Comparison of ENCODE assay signal across 21 mouse cellular contexts in the genomic region with DNA sequence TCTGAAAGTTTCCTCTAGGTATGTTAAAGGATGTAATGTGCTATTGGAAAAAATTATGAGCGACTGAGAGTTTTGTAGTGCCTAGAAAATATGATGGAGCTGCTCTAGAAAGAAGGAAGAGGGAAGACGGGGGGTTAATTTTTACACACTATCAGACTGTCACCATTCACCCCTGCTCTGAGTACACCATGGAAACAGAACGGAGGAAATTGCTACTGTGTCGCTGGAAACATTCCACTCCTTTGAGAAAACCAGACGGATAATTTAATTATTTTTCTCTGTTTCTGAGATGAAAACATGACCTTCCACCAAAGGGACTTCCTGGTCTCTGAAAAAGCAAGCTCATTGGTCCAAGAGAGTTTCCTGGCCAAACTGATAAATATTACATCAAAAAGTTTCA.
DNase-seq lines count a peak whose midpoint lies in the region; ATAC-seq lines count a peak whose summit lies in the region.
"Had no signal": no experiment of that assay in that cellular context is flagged by ENCODE, and none has a peak within 500 bp of the region (broad histone marks: within the 10 kb centered on the region; RNA-seq: fewer than 3 reads in every experiment).

No protein-coding gene starts in this region.

- 46% methylated on average over 5 of the region's 5 CpGs for WGBS in heart, embryonic 10.5 days
- 29% methylated on average over 5 of the region's 5 CpGs for WGBS in lung, embryonic 16.5 days

- no peaks in the 10 kb centered on the region for H3K9me3 ChIP-seq in heart, embryonic 10.5 days
- H3K9me3 ChIP-seq in lung, embryonic 16.5 days (ENCODE audit: control insufficient read depth, low read length) = no peaks in the 10 kb centered on the region
- H3K9me3 ChIP-seq: intestine, embryonic 15.5 days; kidney, embryonic 15.5 days; limb, embryonic 13.5 days; liver, embryonic 15.5 days; neural tube, embryonic 15.5 days had no signal

- no peak overlapping the region for H3K4me3 ChIP-seq in heart, embryonic 10.5 days
- H3K4me3 ChIP-seq in lung, embryonic 16.5 days (ENCODE audit: low read length) = no peak overlapping the region
- H3K4me3 ChIP-seq: erythroblast, embryonic 14.5 days; heart, embryonic 13.5 days; intestine, embryonic 15.5 days; kidney, embryonic 15.5 days; limb, embryonic 13.5 days; liver, embryonic 15.5 days; neural tube, embryonic 15.5 days had no signal

- no peak overlapping the region for H3K27ac ChIP-seq in heart, embryonic 10.5 days
- no peak overlapping the region for H3K27ac ChIP-seq in lung, embryonic 16.5 days (ENCODE audit: low read length)
- H3K27ac ChIP-seq: heart, embryonic 13.5 days; intestine, embryonic 15.5 days; kidney, embryonic 15.5 days; limb, embryonic 13.5 days; liver, embryonic 15.5 days; neural tube, embryonic 15.5 days had no signal

- no peaks in the 10 kb centered on the region for H3K27me3 ChIP-seq in heart, embryonic 10.5 days (ENCODE audit: insufficient read depth, poor library complexity, severe bottlenecking)
- no peaks in the 10 kb centered on the region for H3K27me3 ChIP-seq in lung, embryonic 16.5 days (ENCODE audit: control insufficient read depth, insufficient read depth, low read depth, low read length)
- H3K27me3 ChIP-seq: intestine, embryonic 15.5 days; kidney, embryonic 15.5 days; limb, embryonic 13.5 days; liver, embryonic 15.5 days; neural tube, embryonic 15.5 days had no signal

- no peaks in the 10 kb centered on the region for H3K36me3 ChIP-seq in heart, embryonic 10.5 days
- H3K36me3 ChIP-seq in lung, embryonic 16.5 days (ENCODE audit: control insufficient read depth, insufficient read depth, low read length) = no peaks in the 10 kb centered on the region
- H3K36me3 ChIP-seq: heart, embryonic 13.5 days; intestine, embryonic 15.5 days; kidney, embryonic 15.5 days; limb, embryonic 13.5 days; liver, embryonic 15.5 days; neural tube, embryonic 15.5 days had no signal

- no peak overlapping the region for H3K4me2 ChIP-seq in lung, embryonic 16.5 days (ENCODE audit: low read depth, low read length)
- H3K4me2 ChIP-seq: heart, embryonic 13.5 days; hindbrain, embryonic 14.5 days; intestine, embryonic 15.5 days; kidney, embryonic 15.5 days; limb, embryonic 13.5 days; liver, embryonic 15.5 days; neural tube, embryonic 15.5 days had no signal

- no peaks in the 10 kb centered on the region for H3K4me1 ChIP-seq in heart, embryonic 10.5 days
- H3K4me1 ChIP-seq in lung, embryonic 16.5 days (replicated peaks; ENCODE audit: control insufficient read depth, insufficient read depth, low read length) = no peaks in the 10 kb centered on the region
- H3K4me1 ChIP-seq: intestine, embryonic 15.5 days; kidney, embryonic 15.5 days; liver, embryonic 15.5 days had no signal

- DNase-seq in heart, adult 9 months (ENCODE audit: low spot score in 2 of 2) = peak; percentile 5 to 20
- DNase-seq in heart, embryonic 10.5 days (ENCODE audit: low spot score) = no peak
- DNase-seq in kidney, postnatal 10 days = peak; percentile 11
- no peak for DNase-seq in kidney, adult 11 months
- no peak for DNase-seq in lung, postnatal 25 days (ENCODE audit: low spot score)
- DNase-seq in cerebellum, adult 11 months = no peak
- DNase-seq: adrenal gland, adult 8-10 months; cerebellum, postnatal 25 days; gastrocnemius, postnatal 10 days; lung, postnatal 14 days; thymus, postnatal 25 days had no signal

- H3K9ac ChIP-seq in lung, embryonic 16.5 days (ENCODE audit: low read length) = no peak overlapping the region
- H3K9ac ChIP-seq: heart, embryonic 13.5 days; hindbrain, embryonic 14.5 days; intestine, embryonic 15.5 days; kidney, embryonic 15.5 days; limb, embryonic 13.5 days; liver, embryonic 15.5 days; neural tube, embryonic 15.5 days had no signal

- ATAC-seq in lung, embryonic 16.5 days (ENCODE audit: low read depth) = peak; percentile 66; the same call in 1 of the 2 replicates
- ATAC-seq: intestine, embryonic 15.5 days; midbrain, embryonic 16.5 days had no signal

Comparison
In these comparisons a context has a peak if more than half of its experiments do, and no peak if none do; other contexts are left out.
1. DNase-seq: peak in heart, adult 9 months (2 of 2) and kidney, postnatal 10 days (single experiment); none in heart, embryonic 10.5 days (single experiment), kidney, adult 11 months (single experiment), lung, postnatal 25 days (single experiment) and cerebellum, adult 11 months (single experiment).